Mouse (Mus musculus) intestine, postnatal 0 days (tissue): Measurements from ENCODE around the gene Socs2. TPM values are rescaled to one million over a fixed set of nuclear protein-coding genes. Genes with fewer than 3 reads are reported as not detected.
A peak's percentile ranks its signal among the peaks of the same experiment; 100 is the strongest.
"Not testable (repeated sequence)": the region's sequence is repeated elsewhere in the genome, so short reads cannot be mapped to it uniquely, and the experiment has no call there.

Experiments used
- ATAC-seq: fragments of 200-750 bp; cut with Nextera tagmentation; 2 replicates; pipeline ENCODE4 v1.8.0; 2017; ENCODE audit warnings: mild to moderate bottlenecking, moderate TSS enrichment, moderate library complexity
- H3K27ac ChIP-seq: fragments of 300-500 bp; sonication (generic); 2 replicates; pipeline ENCODE4 v1.5.1; 2014; ENCODE audit warnings: mild to moderate bottlenecking, low read depth, low read length, moderate library complexity
- H3K27me3 ChIP-seq: fragments of 300-500 bp; sonication (generic); replicated peaks from 2 replicates; pipeline ENCODE4 v1.6.1; 2014; ENCODE audit warnings: low read length, mixed read lengths; ENCODE audit not compliant: control insufficient read depth, insufficient read depth
- H3K36me3 ChIP-seq: fragments of 300-500 bp; sonication (generic); 2 replicates; pipeline ENCODE4 v1.6.1; 2014; ENCODE audit warnings: mild to moderate bottlenecking, moderate library complexity; ENCODE audit not compliant: control insufficient read depth, insufficient read depth
- H3K4me1 ChIP-seq: fragments of 300-500 bp; sonication (generic); replicated peaks from 2 replicates; pipeline ENCODE4 v1.6.1; 2014; ENCODE audit warnings: antibody characterized with exemption, low read length, mixed read lengths; ENCODE audit not compliant: control insufficient read depth, insufficient read depth
- H3K4me2 ChIP-seq: fragments of 300-500 bp; sonication (generic); replicated peaks from 2 replicates; pipeline ENCODE4 v1.6.1; 2014; ENCODE audit warnings: low read depth, mild to moderate bottlenecking, moderate library complexity
- H3K4me3 ChIP-seq: fragments of 300-500 bp; sonication (generic); 2 replicates; pipeline ENCODE4 v1.5.1; 2014; ENCODE audit warnings: low read depth, low read length
- H3K9ac ChIP-seq: fragments of 300-500 bp; sonication (generic); 2 replicates; pipeline ENCODE4 v1.6.1; 2014; ENCODE audit warnings: mild to moderate bottlenecking, low read depth, low read length
- H3K9me3 ChIP-seq: fragments of 300-500 bp; sonication (generic); 2 replicates; pipeline ENCODE4 v1.6.1; 2016; ENCODE audit warnings: mixed run types; ENCODE audit not compliant: control insufficient read depth
- CTCF ChIP-seq: sonication (generic); IDR thresholded peaks from 2 replicates; pipeline ENCODE4 v1.5.1; 2016; ENCODE audit warnings: low read depth, mild to moderate bottlenecking, control low read depth, antibody characterized with exemption, moderate library complexity
- WGBS: fragments of 180-500 bp; shearing (Covaris S2); extraction: QIAGEN DNeasy Blood & Tissue Kit; methylation state at CpG from one replicate; pipeline ENCODE4 v1.1.7; 2014; 5-methylcytosine and 5-hydroxymethylcytosine counted together
- polyA plus RNA-seq: library from polyadenylated mRNA; unstranded; fragments of >200 nt; fragmentation: Nextera tagmentation; extraction: Ambion mirVana; gene quantifications from 2 replicates; pipeline ENCODE4 v1.2.1, GENCODE M21; 2015

Gene Socs2
- polyA plus RNA-seq, 1 experiment from 2014 or later, result 158 TPM

- Histone ChIP-seq H3K27me3 (no peaks in the 10 kb centered on the region), H3K27ac (no peak overlapping the region), H3K4me3 (peak overlapping the region; percentile 22), H3K9ac (no peak overlapping the region), H3K36me3 (no peaks in the 10 kb centered on the region; the same call in 1 of the 2 replicates), H3K4me2 (peak overlapping the region; percentile 63), H3K4me1 (no peaks in the 10 kb centered on the region), H3K9me3 (no peaks in the 10 kb centered on the region)
- peak; percentile 49; the same call in 1 of the 2 replicates for ATAC-seq
- TF ChIP-seq CTCF, result peak; percentile 38
- WGBS, result 9% methylated on average over 18 of the region's 18 CpGs
Measured at GRCm38 (mm10) chr10:95398489-95398888, 18.5 kb downstream of the Socs2 start.

GRCm38 (mm10) chr10:95397191-95397835, 19.7 kb downstream of the Socs2 start:
- no peak for TF ChIP-seq CTCF
- no peak for ATAC-seq
- Histone ChIP-seq H3K4me3 (no peak overlapping the region), H3K27ac (no peak overlapping the region), H3K36me3 (no peaks in the 10 kb centered on the region; the same call in 1 of the 2 replicates), H3K9me3 (no peaks in the 10 kb centered on the region), H3K4me2 (no peak overlapping the region), H3K9ac (no peak overlapping the region), H3K4me1 (no peaks in the 10 kb centered on the region), H3K27me3 (no peaks in the 10 kb centered on the region)
- 81% methylated on average over 7 of the region's 7 CpGs for WGBS

GRCm38 (mm10) chr10:95396356-95396755, 20.6 kb downstream of the Socs2 start:
- H3K4me2 ChIP-seq, result no peak overlapping the region
- no peak for TF ChIP-seq CTCF
- no peak overlapping the region for H3K9ac ChIP-seq
- no peaks in the 10 kb centered on the region for H3K9me3 ChIP-seq
- no peaks in the 10 kb centered on the region for H3K4me1 ChIP-seq
- no peak for ATAC-seq
- no peaks in the 10 kb centered on the region for H3K36me3 ChIP-seq
- no peak overlapping the region for H3K4me3 ChIP-seq
- H3K27ac ChIP-seq, result no peak overlapping the region
- 55% methylated on average over 8 of the region's 8 CpGs for WGBS
- no peaks in the 10 kb centered on the region for H3K27me3 ChIP-seq

GRCm38 (mm10) chr10:95394819-95395812, 21.9 kb downstream of the Socs2 start:
- Histone ChIP-seq H3K4me1 (no peaks in the 10 kb centered on the region), H3K4me2 (peak overlapping the region; percentile 64), H3K27me3 (no peaks in the 10 kb centered on the region), H3K9me3 (no peaks in the 10 kb centered on the region), H3K27ac (no peak overlapping the region), H3K9ac (peak overlapping the region; percentile 42; the same call in 1 of the 2 replicates), H3K4me3 (peak overlapping the region; percentile 31), H3K36me3 (no peaks in the 10 kb centered on the region)
- no peak for ATAC-seq
- 25% methylated on average over 25 of the region's 25 CpGs for WGBS
- no peak for TF ChIP-seq CTCF

GRCm38 (mm10) chr10:95392073-95392472, 24.9 kb downstream of the Socs2 start:
- WGBS, result 61% methylated on average over 8 of the region's 8 CpGs
- H3K27ac ChIP-seq, result no peak overlapping the region

GRCm38 (mm10) chr10:95390871-95391270, 26.1 kb downstream of the Socs2 start:
- ATAC-seq, result no peak
- 93% methylated on average over 9 of the region's 9 CpGs for WGBS
- Histone ChIP-seq H3K9ac (no peak overlapping the region), H3K4me2 (no peak overlapping the region), H3K4me3 (no peak overlapping the region), H3K4me1 (no peaks in the 10 kb centered on the region), H3K27ac (no peak overlapping the region), H3K9me3 (no peaks in the 10 kb centered on the region), H3K27me3 (no peaks in the 10 kb centered on the region), H3K36me3 (no peaks in the 10 kb centered on the region)
- no peak for TF ChIP-seq CTCF

More at GRCm38 (mm10) chr10:95392073-95392472, 24.9 kb downstream of the Socs2 start:
- no peak for ATAC-seq
- no peak overlapping the region for H3K4me3 ChIP-seq
- no peaks in the 10 kb centered on the region for H3K9me3 ChIP-seq
- TF ChIP-seq CTCF, result no peak
- no peak overlapping the region for H3K4me2 ChIP-seq
- no peak overlapping the region for H3K9ac ChIP-seq
- no peaks in the 10 kb centered on the region for H3K36me3 ChIP-seq
- H3K4me1 ChIP-seq, result no peaks in the 10 kb centered on the region
- no peaks in the 10 kb centered on the region for H3K27me3 ChIP-seq

- not testable (repeated sequence) for H3K36me3 ChIP-seq, H3K4me3 ChIP-seq, H3K4me2 ChIP-seq, H3K9ac ChIP-seq, H3K27ac ChIP-seq, H3K4me1 ChIP-seq, ATAC-seq, H3K27me3 ChIP-seq, H3K9me3 ChIP-seq
- WGBS, result 91% methylated on average over 5 of the region's 5 CpGs
Measured at GRCm38 (mm10) chr10:95389805-95390204, 27.2 kb downstream of the Socs2 start.
